Mouse (Mus musculus): ENCODE data around the gene Exoc7.

The Exoc7 gene

GRCm38 (mm10) chr11:116307019-116307725 lies at the start of gene Exoc7:
Exoc7 (minus strand) TSS chr11:116307233.
- DNase-seq (ENCODE audit: low spot score in 2 of 2): no peak

- no peak for DNase-seq (ENCODE audit: low spot score in 2 of 2)
Measured at GRCm38 (mm10) chr11:116354521-116354920, 47.5 kb upstream of the Exoc7 start.

GRCm38 (mm10) chr11:116353535-116353934 lies 46.5 kb upstream of the Exoc7 start:
- DNase-seq (ENCODE audit: low spot score in 2 of 2): no peak

GRCm38 (mm10) chr11:116351294-116351693 lies 44.3 kb upstream of the Exoc7 start:
- no peak for DNase-seq (ENCODE audit: low spot score in 2 of 2)

GRCm38 (mm10) chr11:116347955-116348354 lies 40.9 kb upstream of the Exoc7 start:
- no peak for DNase-seq (ENCODE audit: low spot score in 2 of 2)

GRCm38 (mm10) chr11:116347012-116347411 lies 40.0 kb upstream of the Exoc7 start:
- DNase-seq (ENCODE audit: low spot score in 2 of 2): no peak

GRCm38 (mm10) chr11:116342069-116342791 lies 35.2 kb upstream of the Exoc7 start:
- no peak for DNase-seq (ENCODE audit: low spot score in 2 of 2)

- no peak for DNase-seq (ENCODE audit: low spot score in 2 of 2)
Measured at GRCm38 (mm10) chr11:116337531-116337930, 30.5 kb upstream of the Exoc7 start.

- no peak for DNase-seq (ENCODE audit: low spot score in 2 of 2)
Measured at GRCm38 (mm10) chr11:116337000-116337399, 30.0 kb upstream of the Exoc7 start.

GRCm38 (mm10) chr11:116336393-116336792 lies 29.4 kb upstream of the Exoc7 start:
- no peak for DNase-seq (ENCODE audit: low spot score in 2 of 2)

- DNase-seq (ENCODE audit: low spot score in 2 of 2): peak; percentile 92 to 96
Measured at GRCm38 (mm10) chr11:116335244-116336036, 28.4 kb upstream of the Exoc7 start, which contains the start of gene Foxj1. Foxj1 (minus strand) TSS chr11:116335399.

GRCm38 (mm10) chr11:116334417-116334782 lies 27.4 kb upstream of the Exoc7 start:
- DNase-seq (ENCODE audit: low spot score in 2 of 2): no peak

GRCm38 (mm10) chr11:116333526-116334416 lies 26.7 kb upstream of the Exoc7 start:
- no peak for DNase-seq (ENCODE audit: low spot score in 2 of 2)

GRCm38 (mm10) chr11:116332983-116333270 lies 25.9 kb upstream of the Exoc7 start:
- no peak for DNase-seq (ENCODE audit: low spot score in 2 of 2)

- DNase-seq (ENCODE audit: low spot score in 2 of 2): no peak
Measured at GRCm38 (mm10) chr11:116332232-116332982, 25.4 kb upstream of the Exoc7 start.

- no peak for DNase-seq (ENCODE audit: low spot score in 2 of 2)
Measured at GRCm38 (mm10) chr11:116330211-116330518, 23.1 kb upstream of the Exoc7 start.

GRCm38 (mm10) chr11:116329314-116330210 lies 22.5 kb upstream of the Exoc7 start:
- no peak for DNase-seq (ENCODE audit: low spot score in 2 of 2)

- no peak for DNase-seq (ENCODE audit: low spot score in 2 of 2)
Measured at GRCm38 (mm10) chr11:116326963-116327603, 20.1 kb upstream of the Exoc7 start.

Data from spleen, postnatal 4 days (tissue).